Mouse (Mus musculus): ENCODE results near the gene Sergef.

DNA sequence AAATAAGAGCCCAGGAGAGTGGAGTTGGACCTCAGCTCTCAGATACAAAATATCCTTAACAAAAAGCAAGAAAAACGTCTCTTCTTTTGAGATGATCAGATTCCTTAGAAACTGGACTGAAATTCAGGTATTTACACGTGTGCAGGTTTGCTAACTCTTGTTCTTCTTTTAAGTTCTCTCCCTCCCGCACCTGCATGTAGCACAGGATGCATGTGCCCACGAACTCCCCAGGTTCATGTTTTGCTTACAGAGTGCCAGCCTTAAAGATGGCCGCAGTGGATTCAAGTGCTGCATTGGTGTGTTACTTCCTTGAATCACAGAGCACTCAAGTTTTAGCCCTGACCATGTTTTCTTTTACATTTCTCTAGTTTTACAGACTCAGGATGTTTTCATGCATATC, 47.2 kb upstream of the Sergef start:
- TF ChIP-seq POLR2A (IDR thresholded peaks at IDR 0.05; ENCODE audit: low read depth, low read length) (no peak), CTCF (IDR thresholded peaks at IDR 0.05; ENCODE audit: borderline replicate concordance, insufficient read depth, low read length) (no peak)
